Mouse (Mus musculus): ENCODE results near the gene Dscaml1. TPM values are rescaled to one million over a fixed set of nuclear protein-coding genes. Genes with fewer than 3 reads are reported as not detected.

Gene Dscaml1
- total and polyA plus RNA-seq, 2 experiments from 2014 or later: 0.04 to 0.84 TPM

GRCm38 (mm10) chr9:45395796-45396195 is 30.6 kb upstream of the Dscaml1 start:
- H3K27ac ChIP-seq (ENCODE audit: low read depth): no peak overlapping the region

GRCm38 (mm10) chr9:45398336-45398735 is 28.1 kb upstream of the Dscaml1 start:
- no peaks in the 10 kb centered on the region for H3K36me3 ChIP-seq (replicated peaks; ENCODE audit: control insufficient read depth, insufficient read depth, low read length)
- no peak overlapping the region for H3K4me2 ChIP-seq (ENCODE audit: low read depth, low read length)
- 41% methylated on average over 1 of the region's 1 CpGs for WGBS
- no peak overlapping the region for H3K4me3 ChIP-seq (ENCODE audit: low read depth, low read length)
- no peak overlapping the region for H3K27ac ChIP-seq (ENCODE audit: low read depth)
- DNase-seq (ENCODE audit: low spot score) (no peak), ATAC-seq (ENCODE audit: insufficient read depth, low read depth) (no peak)
- no peaks in the 10 kb centered on the region for H3K9me3 ChIP-seq (replicated peaks; ENCODE audit: control insufficient read depth, low read length)
- TF ChIP-seq CTCF (IDR thresholded peaks at IDR 0.05; ENCODE audit: low read depth) (no peak), EP300 (IDR thresholded peaks at IDR 0.05; ENCODE audit: low read depth) (no peak)
- no peak overlapping the region for H3K9ac ChIP-seq (replicated peaks; ENCODE audit: low read depth, low read length)
- peaks cover 10% of the 10 kb centered on the region; the same call in 1 of the 2 replicates for H3K27me3 ChIP-seq (ENCODE audit: control insufficient read depth, insufficient read depth, low read length)
- no peaks in the 10 kb centered on the region for H3K4me1 ChIP-seq (ENCODE audit: control insufficient read depth, insufficient read depth)

More at GRCm38 (mm10) chr9:45395796-45396195, 30.6 kb upstream of the Dscaml1 start:
- DNase-seq (ENCODE audit: low spot score) (no peak), ATAC-seq (ENCODE audit: insufficient read depth, low read depth) (no peak)
- H3K36me3 ChIP-seq (replicated peaks; ENCODE audit: control insufficient read depth, insufficient read depth, low read length): no peaks in the 10 kb centered on the region
- no peak overlapping the region for H3K9ac ChIP-seq (replicated peaks; ENCODE audit: low read depth, low read length)
- 58% methylated on average over 3 of the region's 3 CpGs for WGBS
- no peaks in the 10 kb centered on the region for H3K9me3 ChIP-seq (replicated peaks; ENCODE audit: control insufficient read depth, low read length)
- no peak overlapping the region for H3K4me3 ChIP-seq (ENCODE audit: low read depth, low read length)
- H3K4me2 ChIP-seq (ENCODE audit: low read depth, low read length): no peak overlapping the region
- no peaks in the 10 kb centered on the region for H3K27me3 ChIP-seq (ENCODE audit: control insufficient read depth, insufficient read depth, low read length)
- H3K4me1 ChIP-seq (ENCODE audit: control insufficient read depth, insufficient read depth): no peaks in the 10 kb centered on the region
- TF ChIP-seq EP300 (IDR thresholded peaks at IDR 0.05; ENCODE audit: low read depth) (no peak), CTCF (IDR thresholded peaks at IDR 0.05; ENCODE audit: low read depth) (no peak)

- 73% methylated on average over 4 of the region's 4 CpGs for WGBS
- Histone ChIP-seq H3K27ac (ENCODE audit: low read depth) (no peak within 1 kb of the TSS), H3K36me3 (replicated peaks; ENCODE audit: control insufficient read depth, insufficient read depth, low read length) (no peaks in the 10 kb centered on the region), H3K9ac (replicated peaks; ENCODE audit: low read depth, low read length) (no peak within 1 kb of the TSS), H3K4me1 (ENCODE audit: control insufficient read depth, insufficient read depth) (no peaks in the 10 kb centered on the region), H3K4me3 (ENCODE audit: low read depth, low read length) (no peak within 1 kb of the TSS), H3K9me3 (replicated peaks; ENCODE audit: control insufficient read depth, low read length) (no peaks in the 10 kb centered on the region), H3K4me2 (ENCODE audit: low read depth, low read length) (no peak within 1 kb of the TSS), H3K27me3 (ENCODE audit: control insufficient read depth, insufficient read depth, low read length) (peaks cover 14% of the 10 kb centered on the region; the same call in 1 of the 2 replicates)
- DNase-seq (ENCODE audit: low spot score): no peak
- TF ChIP-seq CTCF (IDR thresholded peaks at IDR 0.05; ENCODE audit: low read depth): no peak
- no peak for TF ChIP-seq EP300 (IDR thresholded peaks at IDR 0.05; ENCODE audit: low read depth)
- ATAC-seq (ENCODE audit: insufficient read depth, low read depth): no peak
Observed at GRCm38 (mm10) chr9:45399434-45399833, 27.0 kb upstream of the Dscaml1 start, which contains the start of gene Fxyd2. TSS of gene Fxyd2 (plus strand) at chr9:45399669.

GRCm38 (mm10) chr9:45401851-45402250 is 24.6 kb upstream of the Dscaml1 start:
- no peak overlapping the region for H3K27ac ChIP-seq (ENCODE audit: low read depth)
- no peak overlapping the region for H3K9ac ChIP-seq (replicated peaks; ENCODE audit: low read depth, low read length)
- no peaks in the 10 kb centered on the region for H3K9me3 ChIP-seq (replicated peaks; ENCODE audit: control insufficient read depth, low read length)
- no peak for TF ChIP-seq CTCF (IDR thresholded peaks at IDR 0.05; ENCODE audit: low read depth)
- TF ChIP-seq EP300 (IDR thresholded peaks at IDR 0.05; ENCODE audit: low read depth): no peak
- no peaks in the 10 kb centered on the region for H3K4me1 ChIP-seq (ENCODE audit: control insufficient read depth, insufficient read depth)
- peaks cover 16% of the 10 kb centered on the region; the same call in 1 of the 2 replicates for H3K27me3 ChIP-seq (ENCODE audit: control insufficient read depth, insufficient read depth, low read length)
- no peak overlapping the region for H3K4me2 ChIP-seq (ENCODE audit: low read depth, low read length)
- WGBS: 45% methylated on average over 4 of the region's 4 CpGs
- H3K36me3 ChIP-seq (replicated peaks; ENCODE audit: control insufficient read depth, insufficient read depth, low read length): no peaks in the 10 kb centered on the region
- no peak overlapping the region for H3K4me3 ChIP-seq (ENCODE audit: low read depth, low read length)
- DNase-seq (ENCODE audit: low spot score) (no peak), ATAC-seq (ENCODE audit: insufficient read depth, low read depth) (no peak)

- Histone ChIP-seq H3K4me3 (ENCODE audit: low read depth, low read length) (no peak overlapping the region), H3K27ac (ENCODE audit: low read depth) (no peak overlapping the region), H3K4me2 (ENCODE audit: low read depth, low read length) (no peak overlapping the region), H3K36me3 (replicated peaks; ENCODE audit: control insufficient read depth, insufficient read depth, low read length) (no peaks in the 10 kb centered on the region), H3K9me3 (replicated peaks; ENCODE audit: control insufficient read depth, low read length) (no peaks in the 10 kb centered on the region), H3K27me3 (ENCODE audit: control insufficient read depth, insufficient read depth, low read length) (peaks cover 17% of the 10 kb centered on the region; the same call in 1 of the 2 replicates), H3K9ac (replicated peaks; ENCODE audit: low read depth, low read length) (no peak overlapping the region), H3K4me1 (ENCODE audit: control insufficient read depth, insufficient read depth) (no peaks in the 10 kb centered on the region)
- no peak for ATAC-seq (ENCODE audit: insufficient read depth, low read depth)
- WGBS: 40% methylated on average over 2 of the region's 2 CpGs
- DNase-seq (ENCODE audit: low spot score): no peak
- TF ChIP-seq EP300 (IDR thresholded peaks at IDR 0.05; ENCODE audit: low read depth): no peak
- TF ChIP-seq CTCF (IDR thresholded peaks at IDR 0.05; ENCODE audit: low read depth): no peak
Observed at GRCm38 (mm10) chr9:45402957-45403356, 23.5 kb upstream of the Dscaml1 start.

GRCm38 (mm10) chr9:45405694-45406093 is 20.7 kb upstream of the Dscaml1 start:
- no peak for ATAC-seq (ENCODE audit: insufficient read depth, low read depth)

More at GRCm38 (mm10) chr9:45405694-45406093, 20.7 kb upstream of the Dscaml1 start:
- TF ChIP-seq EP300 (IDR thresholded peaks at IDR 0.05; ENCODE audit: low read depth) (no peak), CTCF (IDR thresholded peaks at IDR 0.05; ENCODE audit: low read depth) (no peak)
- H3K4me2 ChIP-seq (ENCODE audit: low read depth, low read length): no peak overlapping the region
- H3K9me3 ChIP-seq (replicated peaks; ENCODE audit: control insufficient read depth, low read length): no peaks in the 10 kb centered on the region
- no peak for DNase-seq (ENCODE audit: low spot score)
- WGBS: 49% methylated on average over 5 of the region's 5 CpGs
- H3K9ac ChIP-seq (replicated peaks; ENCODE audit: low read depth, low read length): no peak overlapping the region
- H3K4me3 ChIP-seq (ENCODE audit: low read depth, low read length): no peak overlapping the region
- peaks cover 26% of the 10 kb centered on the region; the same call in 1 of the 2 replicates for H3K27me3 ChIP-seq (ENCODE audit: control insufficient read depth, insufficient read depth, low read length)
- H3K4me1 ChIP-seq (ENCODE audit: control insufficient read depth, insufficient read depth): no peaks in the 10 kb centered on the region
- H3K27ac ChIP-seq (ENCODE audit: low read depth): no peak overlapping the region
- no peaks in the 10 kb centered on the region for H3K36me3 ChIP-seq (replicated peaks; ENCODE audit: control insufficient read depth, insufficient read depth, low read length)
